Mouse (Mus musculus): Measurements from ENCODE around the gene Ywhab. TPM values are rescaled to one million over a fixed set of nuclear protein-coding genes. Genes with fewer than 3 reads are reported as not detected.
A peak's percentile ranks its signal among the peaks of the same experiment; 100 is the strongest.

The Ywhab gene
- polyA plus RNA-seq, 1 experiment from 2014 or later, result 254 TPM

DNA sequence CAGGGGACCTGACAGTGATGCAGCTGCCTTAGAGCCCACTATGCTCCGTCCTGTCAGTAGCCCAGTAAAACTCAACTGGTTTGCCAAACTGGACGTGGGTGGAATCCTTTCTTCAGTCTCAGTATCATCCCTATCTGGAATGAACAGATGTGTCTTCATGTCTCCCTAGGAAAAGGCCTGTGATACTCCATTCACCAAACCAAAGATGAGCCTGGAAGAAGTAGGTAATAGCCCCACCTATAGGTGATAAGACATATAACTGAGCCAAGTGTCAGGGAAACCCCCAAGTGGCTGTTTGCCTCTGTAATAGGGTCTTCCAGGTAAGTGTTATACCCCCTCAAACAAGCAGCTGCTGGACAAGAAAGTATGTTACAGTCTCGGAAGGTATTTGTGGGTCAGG is 24.1 kb downstream of the Ywhab start:
- Histone ChIP-seq H3K9ac (ENCODE audit: low read depth, low read length) (no peak overlapping the region), H3K4me2 (no peak overlapping the region), H3K4me3 (ENCODE audit: low read depth, low read length) (no peak overlapping the region), H3K9me3 (replicated peaks; ENCODE audit: control insufficient read depth, low read length) (no peaks in the 10 kb centered on the region), H3K4me1 (ENCODE audit: control insufficient read depth, insufficient read depth, low read length) (no peaks in the 10 kb centered on the region), H3K27ac (ENCODE audit: low read depth, low read length) (no peak overlapping the region), H3K36me3 (ENCODE audit: control insufficient read depth, insufficient read depth, low read length) (peaks cover 27% of the 10 kb centered on the region), H3K27me3 (ENCODE audit: control insufficient read depth, insufficient read depth, low read length) (no peaks in the 10 kb centered on the region)
- no peak for ATAC-seq (replicated peaks; ENCODE audit: insufficient number of reproducible peaks, low FRiP score, low TSS enrichment)
- WGBS (ENCODE audit: insufficient replicate concordance), result 86% methylated on average over 3 of the region's 3 CpGs

DNA sequence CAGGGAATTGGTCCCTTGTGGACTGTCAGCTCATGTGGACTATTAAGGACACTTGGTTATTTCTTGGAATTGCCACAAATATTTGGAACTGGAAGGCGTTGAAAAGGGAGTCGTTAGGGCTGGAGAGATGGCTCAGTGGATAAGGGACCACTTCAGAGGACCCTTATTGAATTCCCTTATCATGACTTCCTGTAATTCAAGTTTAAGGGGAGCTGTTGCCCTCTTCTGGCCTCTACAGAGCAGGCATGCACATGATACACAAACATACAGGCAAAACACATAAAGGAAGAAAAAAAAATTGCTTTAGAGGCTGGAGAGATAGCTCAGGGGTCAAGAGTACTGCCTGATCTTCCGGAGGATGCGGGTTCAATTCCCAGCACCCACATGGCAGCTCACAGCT is 25.2 kb downstream of the Ywhab start:
- Histone ChIP-seq H3K9ac (ENCODE audit: low read depth, low read length) (no peak overlapping the region), H3K4me1 (ENCODE audit: control insufficient read depth, insufficient read depth, low read length) (no peaks in the 10 kb centered on the region), H3K27ac (ENCODE audit: low read depth, low read length) (no peak overlapping the region), H3K36me3 (ENCODE audit: control insufficient read depth, insufficient read depth, low read length) (peaks cover 26% of the 10 kb centered on the region), H3K4me2 (no peak overlapping the region), H3K4me3 (ENCODE audit: low read depth, low read length) (no peak overlapping the region), H3K27me3 (ENCODE audit: control insufficient read depth, insufficient read depth, low read length) (no peaks in the 10 kb centered on the region), H3K9me3 (replicated peaks; ENCODE audit: control insufficient read depth, low read length) (no peaks in the 10 kb centered on the region)
- ATAC-seq (replicated peaks; ENCODE audit: insufficient number of reproducible peaks, low FRiP score, low TSS enrichment), result no peak
- 77% methylated on average over 4 of the region's 4 CpGs for WGBS (ENCODE audit: insufficient replicate concordance)

DNA sequence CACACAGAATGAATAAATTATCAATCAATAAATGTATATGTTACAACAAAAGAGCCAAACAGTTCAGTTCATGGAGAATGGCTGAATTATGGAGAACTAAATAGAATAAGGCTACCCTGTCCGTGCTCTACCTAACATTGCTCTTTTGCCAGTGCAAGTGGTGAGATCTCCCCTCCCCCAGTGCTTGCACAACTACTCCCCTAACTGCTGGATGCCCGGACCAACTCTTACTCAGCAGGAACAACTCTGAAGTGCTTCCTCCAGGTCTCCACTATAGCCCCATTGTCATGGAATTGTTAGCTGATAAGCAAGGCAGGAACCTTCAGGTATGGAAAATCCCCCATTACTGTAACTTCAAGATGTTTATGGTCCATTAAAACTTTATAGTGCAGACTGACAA is 27.3 kb downstream of the Ywhab start:
- Histone ChIP-seq H3K9me3 (replicated peaks; ENCODE audit: control insufficient read depth, low read length) (no peaks in the 10 kb centered on the region), H3K9ac (ENCODE audit: low read depth, low read length) (no peak overlapping the region), H3K27me3 (ENCODE audit: control insufficient read depth, insufficient read depth, low read length) (no peaks in the 10 kb centered on the region), H3K36me3 (ENCODE audit: control insufficient read depth, insufficient read depth, low read length) (peaks cover 11% of the 10 kb centered on the region), H3K4me2 (no peak overlapping the region), H3K4me1 (ENCODE audit: control insufficient read depth, insufficient read depth, low read length) (no peaks in the 10 kb centered on the region), H3K4me3 (ENCODE audit: low read depth, low read length) (no peak overlapping the region), H3K27ac (ENCODE audit: low read depth, low read length) (no peak overlapping the region)
- WGBS (ENCODE audit: insufficient replicate concordance), result 50% methylated on average over 2 of the region's 2 CpGs
- no peak for ATAC-seq (replicated peaks; ENCODE audit: insufficient number of reproducible peaks, low FRiP score, low TSS enrichment)

DNA sequence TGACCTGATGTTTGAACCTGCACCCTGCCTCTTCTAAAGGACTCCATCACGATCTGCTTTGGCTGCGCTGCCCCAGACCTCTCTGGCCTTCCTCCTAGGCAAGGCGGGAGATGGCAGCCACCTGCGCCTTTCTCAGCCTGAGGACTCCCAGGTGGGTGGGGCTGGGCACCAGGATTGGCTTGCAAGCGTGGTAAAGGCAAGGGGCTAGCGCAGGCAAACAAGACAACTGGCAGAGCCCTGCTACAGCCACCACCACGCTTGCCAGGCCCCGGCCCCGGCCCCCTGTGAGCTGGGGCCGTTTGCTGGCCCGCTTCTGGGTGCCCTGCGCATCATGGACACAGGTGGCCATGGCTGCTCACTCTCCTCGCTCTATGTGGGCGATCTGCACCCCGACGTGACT is 30.4 kb downstream of the Ywhab start, which contains the start of gene Pabpc1l:
Gene Pabpc1l, plus strand, starts transcription at position 301 of the 400 bp plus-strand sequence.
- WGBS (ENCODE audit: insufficient replicate concordance), result 76% methylated on average over 16 of the region's 16 CpGs

DNA sequence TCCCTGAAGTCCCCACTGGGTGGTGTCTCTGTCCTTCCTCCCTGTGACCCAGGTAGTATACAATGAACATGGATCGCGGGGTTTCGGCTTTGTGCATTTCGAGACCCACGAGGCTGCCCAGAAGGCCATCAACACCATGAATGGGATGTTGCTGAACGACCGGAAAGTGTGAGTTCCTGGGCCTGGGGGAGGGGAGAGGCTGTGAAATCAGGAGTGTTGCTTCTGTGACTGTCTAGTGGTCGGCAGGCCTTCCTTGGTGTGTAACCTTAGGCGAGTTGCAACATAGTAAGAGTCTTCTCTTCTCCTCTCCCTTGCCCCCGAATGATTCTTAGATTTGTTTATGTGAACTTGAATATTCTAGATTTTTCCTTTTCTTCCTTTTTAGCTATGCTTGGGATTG is 36.4 kb downstream of the Ywhab start:
- no peaks in the 10 kb centered on the region for H3K9me3 ChIP-seq (replicated peaks; ENCODE audit: control insufficient read depth, low read length)
- WGBS (ENCODE audit: insufficient replicate concordance), result 68% methylated on average over 10 of the region's 10 CpGs
- H3K4me1 ChIP-seq (ENCODE audit: control insufficient read depth, insufficient read depth, low read length), result no peaks in the 10 kb centered on the region
- H3K27ac ChIP-seq (ENCODE audit: low read depth, low read length), result no peak overlapping the region
- no peaks in the 10 kb centered on the region for H3K27me3 ChIP-seq (ENCODE audit: control insufficient read depth, insufficient read depth, low read length)
- H3K9ac ChIP-seq (ENCODE audit: low read depth, low read length), result no peak overlapping the region
- H3K36me3 ChIP-seq (ENCODE audit: control insufficient read depth, insufficient read depth, low read length), result no peaks in the 10 kb centered on the region
- H3K4me3 ChIP-seq (ENCODE audit: low read depth, low read length), result no peak overlapping the region
- ATAC-seq (replicated peaks; ENCODE audit: insufficient number of reproducible peaks, low FRiP score, low TSS enrichment), result no peak
- H3K4me2 ChIP-seq, result no peak overlapping the region

More for the DNA sequence above, 30.4 kb downstream of the Ywhab start, which contains the start of gene Pabpc1l:
- H3K4me1 ChIP-seq (ENCODE audit: control insufficient read depth, insufficient read depth, low read length), result no peaks in the 10 kb centered on the region
- H3K9ac ChIP-seq (ENCODE audit: low read depth, low read length), result no peak within 1 kb of the TSS
- no peaks in the 10 kb centered on the region for H3K27me3 ChIP-seq (ENCODE audit: control insufficient read depth, insufficient read depth, low read length)
- H3K36me3 ChIP-seq (ENCODE audit: control insufficient read depth, insufficient read depth, low read length), result no peaks in the 10 kb centered on the region
- H3K4me3 ChIP-seq (ENCODE audit: low read depth, low read length), result no peak within 1 kb of the TSS
- no peak within 1 kb of the TSS for H3K4me2 ChIP-seq
- ATAC-seq (replicated peaks; ENCODE audit: insufficient number of reproducible peaks, low FRiP score, low TSS enrichment), result no peak
- H3K27ac ChIP-seq (ENCODE audit: low read depth, low read length), result no peak within 1 kb of the TSS
- H3K9me3 ChIP-seq (replicated peaks; ENCODE audit: control insufficient read depth, low read length), result no peaks in the 10 kb centered on the region

DNA sequence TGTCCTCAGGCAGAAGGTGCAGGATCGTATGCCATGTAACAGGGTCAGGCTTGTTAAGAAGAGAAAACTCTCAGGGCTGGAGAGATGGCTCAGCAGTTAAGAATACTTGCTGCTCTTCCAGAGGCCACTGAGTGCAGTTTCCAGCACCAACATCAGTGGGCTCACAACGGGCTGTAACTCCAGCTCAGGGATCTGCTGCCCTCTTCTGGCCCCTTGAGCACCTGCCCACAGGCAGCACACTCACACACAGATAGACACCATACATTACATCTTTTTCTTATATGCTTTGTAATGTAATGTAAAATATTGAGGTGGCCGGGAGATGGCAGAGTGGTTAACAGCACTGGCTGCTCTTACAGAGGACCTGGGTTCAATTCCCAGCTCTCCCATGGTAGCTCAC is 38.2 kb downstream of the Ywhab start:
- peaks cover 5% of the 10 kb centered on the region; the same call in 1 of the 2 replicates for H3K4me1 ChIP-seq (ENCODE audit: control insufficient read depth, insufficient read depth, low read length)
- no peak overlapping the region for H3K27ac ChIP-seq (ENCODE audit: low read depth, low read length)
- H3K9me3 ChIP-seq (replicated peaks; ENCODE audit: control insufficient read depth, low read length), result no peaks in the 10 kb centered on the region
- 77% methylated on average over 3 of the region's 3 CpGs for WGBS (ENCODE audit: insufficient replicate concordance)
- no peaks in the 10 kb centered on the region for H3K36me3 ChIP-seq (ENCODE audit: control insufficient read depth, insufficient read depth, low read length)
- H3K4me2 ChIP-seq, result no peak overlapping the region
- no peak overlapping the region for H3K9ac ChIP-seq (ENCODE audit: low read depth, low read length)
- no peaks in the 10 kb centered on the region for H3K27me3 ChIP-seq (ENCODE audit: control insufficient read depth, insufficient read depth, low read length)
- ATAC-seq (replicated peaks; ENCODE audit: insufficient number of reproducible peaks, low FRiP score, low TSS enrichment), result no peak
- no peak overlapping the region for H3K4me3 ChIP-seq (ENCODE audit: low read depth, low read length)

DNA sequence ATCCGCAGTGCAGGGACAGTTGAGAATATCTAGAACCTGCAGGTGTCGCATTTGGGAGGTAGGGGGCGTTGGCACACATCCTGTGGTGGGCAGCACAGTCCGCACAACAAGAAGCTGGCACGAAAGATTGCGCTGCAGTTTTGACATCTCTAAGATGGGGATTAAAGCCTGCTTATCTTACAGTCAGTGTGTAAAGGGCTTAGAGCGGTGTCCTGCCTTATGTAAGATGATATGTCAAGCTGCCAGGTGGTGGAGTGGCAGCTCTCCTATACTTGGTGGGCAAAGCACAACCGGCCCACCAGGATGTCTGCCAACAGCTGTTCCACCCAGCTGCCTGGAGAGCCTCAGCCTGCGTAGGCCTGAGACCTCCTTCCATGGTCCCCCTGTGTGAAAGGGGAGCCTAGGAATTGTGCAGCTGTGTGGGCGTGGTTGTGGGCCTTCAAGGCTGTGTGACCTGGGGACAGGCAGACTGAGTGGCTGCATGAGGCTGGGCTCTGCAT is 41.8 kb downstream of the Ywhab start:
- no peak overlapping the region for H3K9ac ChIP-seq (ENCODE audit: low read depth, low read length)
- no peaks in the 10 kb centered on the region for H3K36me3 ChIP-seq (ENCODE audit: control insufficient read depth, insufficient read depth, low read length)
- 30% methylated on average over 10 of the region's 10 CpGs for WGBS (ENCODE audit: insufficient replicate concordance)
- H3K4me3 ChIP-seq (ENCODE audit: low read depth, low read length), result no peak overlapping the region
- H3K27ac ChIP-seq (ENCODE audit: low read depth, low read length), result no peak overlapping the region
- no peaks in the 10 kb centered on the region for H3K27me3 ChIP-seq (ENCODE audit: control insufficient read depth, insufficient read depth, low read length)
- H3K4me1 ChIP-seq (ENCODE audit: control insufficient read depth, insufficient read depth, low read length), result peaks cover 5% of the 10 kb centered on the region; the same call in 1 of the 2 replicates
- no peak overlapping the region for H3K4me2 ChIP-seq
- no peaks in the 10 kb centered on the region for H3K9me3 ChIP-seq (replicated peaks; ENCODE audit: control insufficient read depth, low read length)
- no peak; the same call in 1 of the 2 replicates for ATAC-seq (replicated peaks; ENCODE audit: insufficient number of reproducible peaks, low FRiP score, low TSS enrichment)

DNA sequence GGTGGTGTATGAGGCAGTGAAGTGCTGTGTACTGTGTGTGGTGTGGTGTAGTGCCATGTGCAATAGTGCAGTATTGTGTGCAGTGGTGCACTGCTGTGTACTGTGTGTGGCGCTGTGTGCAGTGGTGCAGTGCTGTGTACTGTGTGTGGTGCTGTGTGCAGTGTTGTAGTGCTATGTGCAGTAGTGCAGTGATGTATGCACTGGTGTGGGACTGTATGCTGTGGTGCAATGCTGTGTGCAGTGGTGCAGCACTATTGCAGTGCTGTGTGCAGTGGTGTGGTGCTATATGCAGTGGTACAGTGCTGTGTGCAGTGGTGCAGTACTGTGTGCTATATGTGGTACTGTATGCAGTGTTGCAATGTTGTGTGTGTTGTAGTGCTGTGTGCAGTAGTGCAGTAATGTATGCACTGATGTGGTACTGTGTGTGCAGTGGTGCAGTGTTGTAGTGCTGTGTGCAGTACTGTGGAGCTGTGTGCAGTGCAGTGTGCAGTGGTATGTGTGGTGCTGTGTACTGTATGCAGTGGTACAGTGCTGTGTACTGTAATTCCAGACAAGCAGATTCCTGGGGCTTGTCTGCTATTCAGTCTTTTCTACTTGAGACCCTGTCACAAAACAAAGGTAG is 43.8 kb downstream of the Ywhab start:
- no peak overlapping the region for H3K4me2 ChIP-seq
- H3K4me3 ChIP-seq (ENCODE audit: low read depth, low read length), result no peak overlapping the region
- peaks cover 3% of the 10 kb centered on the region; the same call in 1 of the 2 replicates for H3K27me3 ChIP-seq (ENCODE audit: control insufficient read depth, insufficient read depth, low read length)
- no peak overlapping the region for H3K27ac ChIP-seq (ENCODE audit: low read depth, low read length)
- H3K4me1 ChIP-seq (ENCODE audit: control insufficient read depth, insufficient read depth, low read length), result peaks cover 5% of the 10 kb centered on the region; the same call in 1 of the 2 replicates
- H3K36me3 ChIP-seq (ENCODE audit: control insufficient read depth, insufficient read depth, low read length), result no peaks in the 10 kb centered on the region
- 0 out of 2 replicates have a peak, but pooled peaks have one; percentile 43 for ATAC-seq (replicated peaks; ENCODE audit: insufficient number of reproducible peaks, low FRiP score, low TSS enrichment)
- WGBS (ENCODE audit: insufficient replicate concordance), result 95% methylated on average over 1 of the region's 1 CpGs
- H3K9ac ChIP-seq (ENCODE audit: low read depth, low read length), result no peak overlapping the region
- no peaks in the 10 kb centered on the region for H3K9me3 ChIP-seq (replicated peaks; ENCODE audit: control insufficient read depth, low read length)

DNA sequence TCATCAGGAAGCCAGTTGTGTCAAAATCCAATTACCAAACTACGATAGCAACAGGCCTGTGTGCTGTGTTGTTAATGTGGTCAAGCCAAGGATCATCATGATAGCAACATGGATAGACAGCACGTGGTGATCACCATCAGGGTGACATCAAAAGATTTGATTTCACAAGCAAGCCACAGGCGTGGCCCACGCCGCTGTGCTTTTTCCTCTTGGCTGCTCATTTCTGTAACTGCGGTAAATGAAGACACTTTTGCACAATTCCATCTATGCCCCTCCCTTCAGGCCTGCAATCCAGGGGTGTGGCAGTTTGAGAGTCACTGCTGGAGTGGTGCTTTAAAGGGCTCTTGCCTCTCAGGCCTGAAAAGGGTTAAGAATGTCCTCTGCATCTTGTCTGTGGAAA is 46.2 kb downstream of the Ywhab start:
- Histone ChIP-seq H3K27me3 (ENCODE audit: control insufficient read depth, insufficient read depth, low read length) (peaks cover 3% of the 10 kb centered on the region; the same call in 1 of the 2 replicates), H3K4me1 (ENCODE audit: control insufficient read depth, insufficient read depth, low read length) (peaks cover 5% of the 10 kb centered on the region; the same call in 1 of the 2 replicates), H3K9ac (ENCODE audit: low read depth, low read length) (no peak overlapping the region), H3K36me3 (ENCODE audit: control insufficient read depth, insufficient read depth, low read length) (no peaks in the 10 kb centered on the region), H3K27ac (ENCODE audit: low read depth, low read length) (no peak overlapping the region), H3K4me3 (ENCODE audit: low read depth, low read length) (no peak overlapping the region), H3K4me2 (no peak overlapping the region), H3K9me3 (replicated peaks; ENCODE audit: control insufficient read depth, low read length) (no peaks in the 10 kb centered on the region)
- ATAC-seq (replicated peaks; ENCODE audit: insufficient number of reproducible peaks, low FRiP score, low TSS enrichment), result no peak
- WGBS (ENCODE audit: insufficient replicate concordance), result 83% methylated on average over 6 of the region's 6 CpGs
